Mouse (Mus musculus) ovary, postnatal 36 days (tissue): ENCODE data around the gene Fam228a.
"Not testable (repeated sequence)": the region's sequence is repeated elsewhere in the genome, so short reads cannot be mapped to it uniquely, and the experiment has no call there.

Source experiments
- DNase-seq: peaks from one replicate; pipeline ENCODE4 v3.0.0; 2022; ENCODE audit warnings: low spot score, mixed read lengths

Gene Fam228a

DNA sequence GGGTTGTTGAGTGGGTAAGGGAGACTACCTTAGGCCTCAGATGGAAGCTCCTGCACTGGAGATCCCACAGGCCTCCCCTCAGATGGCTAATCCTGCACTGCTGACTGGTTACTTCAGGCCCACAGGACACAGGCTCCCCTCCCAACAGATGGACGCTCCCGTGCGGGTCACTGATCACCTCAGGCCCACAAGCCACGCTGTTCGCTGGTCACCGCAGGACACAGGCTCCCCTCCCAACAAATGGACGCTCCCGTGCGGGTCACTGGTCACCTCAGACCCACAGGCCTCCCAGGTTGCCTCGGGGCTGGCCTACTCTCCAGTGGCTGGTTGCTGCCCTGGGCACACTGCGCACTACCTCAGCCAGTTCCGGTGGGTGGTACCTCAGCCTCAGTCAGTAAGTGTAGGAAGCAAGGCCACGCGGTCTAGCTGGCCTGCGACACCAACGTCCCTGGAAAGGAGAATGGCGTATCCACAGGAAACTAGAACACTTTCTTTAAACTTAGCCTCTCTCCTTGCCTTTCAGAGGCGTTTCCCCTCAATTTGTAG, at the start of gene Fam228a:
Gene Fam228a, minus strand, starts transcription at position 400 of the 546 bp plus-strand sequence.
- no peak for DNase-seq

DNA sequence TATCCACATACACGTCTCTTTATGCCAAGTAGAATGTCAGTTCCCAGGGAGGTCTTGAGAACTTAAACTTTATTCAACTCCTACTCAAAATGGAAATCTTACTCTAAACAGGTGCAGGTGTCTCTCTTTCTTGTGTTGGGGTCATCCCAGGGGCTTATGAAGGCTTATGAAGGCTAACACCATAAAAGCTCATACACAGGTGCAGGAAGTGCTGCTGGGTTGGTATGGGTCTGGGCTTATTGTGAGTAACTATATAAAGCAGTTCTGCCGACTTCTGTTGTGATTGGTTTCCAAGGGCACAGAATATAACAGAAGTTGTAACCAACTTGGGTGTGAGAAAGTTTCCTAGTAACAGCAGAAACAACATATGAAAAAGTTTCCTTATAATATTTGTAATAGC, 46.2 kb upstream of the Fam228a start:
- DNase-seq = no peak

DNA sequence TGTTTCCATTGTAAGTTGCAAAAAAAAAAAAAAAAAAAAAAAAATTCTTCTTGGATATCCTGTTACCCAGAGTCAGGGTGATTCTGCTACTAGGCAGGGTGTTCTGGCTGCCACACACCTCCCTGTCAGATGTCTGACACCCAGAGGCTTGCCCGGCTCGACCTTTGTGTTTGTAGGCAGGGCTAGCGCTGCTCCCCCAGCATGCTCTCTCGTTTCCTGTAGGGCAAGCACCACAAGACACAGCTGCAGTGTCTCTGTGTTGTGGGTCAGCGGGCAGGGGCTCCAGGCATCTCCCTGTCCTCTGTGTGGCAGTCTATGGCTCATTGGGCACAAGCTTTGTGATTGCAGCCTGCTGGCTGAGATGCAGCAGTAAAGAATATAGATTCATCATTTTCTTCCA, 45.4 kb upstream of the Fam228a start:
- DNase-seq = no peak

DNA sequence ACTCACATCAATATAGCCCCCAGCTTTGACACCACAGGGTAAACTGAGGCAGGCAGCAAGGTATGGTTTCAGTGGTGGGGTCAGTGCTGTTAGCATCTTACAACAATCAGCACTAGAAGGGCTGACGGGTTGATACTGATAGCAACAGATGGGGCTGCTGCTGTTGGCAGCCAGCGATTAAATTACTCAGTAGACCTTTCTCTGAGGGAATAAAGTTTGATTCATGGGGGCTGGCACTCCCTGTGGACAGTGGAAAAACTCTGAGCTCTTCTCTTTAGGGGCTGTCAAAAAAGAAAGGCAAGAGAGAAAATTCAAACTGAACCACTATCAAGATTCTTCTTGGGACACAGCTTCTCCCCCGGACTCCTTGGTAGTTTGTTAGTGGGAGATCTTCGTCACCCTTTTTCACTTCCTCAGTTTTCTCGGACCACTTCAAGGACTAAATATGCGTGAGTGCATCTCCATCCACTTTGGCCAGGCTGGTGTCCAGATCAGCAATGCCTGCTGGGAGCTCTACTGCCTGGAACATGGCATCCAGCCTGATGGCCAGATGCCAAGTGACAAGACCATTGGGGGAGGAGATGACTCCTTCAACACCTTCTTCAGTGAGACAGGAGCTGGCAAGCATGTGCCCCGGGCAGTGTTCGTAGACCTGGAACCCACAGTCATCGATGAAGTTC, 43.6 kb upstream of the Fam228a start:
- DNase-seq = not testable (repeated sequence)

DNA sequence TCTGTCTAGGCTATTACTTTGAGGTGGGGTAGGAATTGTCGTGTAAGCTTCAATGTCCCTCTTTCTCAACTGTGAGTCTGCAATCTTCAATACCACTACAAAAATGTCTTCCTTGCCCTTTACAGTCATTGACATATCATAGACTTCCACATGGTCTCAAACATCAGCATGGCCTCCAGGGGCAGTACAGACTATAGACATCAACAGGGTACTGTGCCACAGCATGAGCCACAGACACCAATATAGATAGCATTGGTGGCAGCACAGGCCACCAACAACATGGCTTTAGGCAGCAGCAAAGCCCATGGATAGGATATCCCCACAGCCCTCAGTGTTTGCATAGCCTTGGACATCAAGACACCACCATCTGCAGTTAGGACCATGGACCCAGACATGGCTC, 43.0 kb upstream of the Fam228a start:
- DNase-seq = no peak

DNA sequence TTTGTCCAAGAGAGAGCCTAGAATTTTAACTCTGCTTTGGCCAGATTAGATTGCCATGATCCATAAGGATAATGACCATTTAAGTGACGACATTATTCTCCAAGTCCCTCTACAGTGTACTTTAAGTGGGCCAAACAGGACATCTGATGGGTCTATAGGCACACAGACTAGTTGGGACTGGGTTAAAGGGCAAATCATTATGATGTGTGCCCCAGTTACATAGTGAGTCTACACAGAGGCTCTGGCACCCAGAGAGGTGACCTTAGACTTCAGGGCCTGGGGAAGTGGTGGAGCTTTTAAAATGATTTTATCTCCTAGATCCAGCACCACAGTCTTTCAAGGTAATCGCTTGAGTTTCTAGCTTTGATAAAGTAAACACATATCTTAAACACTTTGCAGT, 42.0 kb upstream of the Fam228a start:
- DNase-seq = no peak

DNA sequence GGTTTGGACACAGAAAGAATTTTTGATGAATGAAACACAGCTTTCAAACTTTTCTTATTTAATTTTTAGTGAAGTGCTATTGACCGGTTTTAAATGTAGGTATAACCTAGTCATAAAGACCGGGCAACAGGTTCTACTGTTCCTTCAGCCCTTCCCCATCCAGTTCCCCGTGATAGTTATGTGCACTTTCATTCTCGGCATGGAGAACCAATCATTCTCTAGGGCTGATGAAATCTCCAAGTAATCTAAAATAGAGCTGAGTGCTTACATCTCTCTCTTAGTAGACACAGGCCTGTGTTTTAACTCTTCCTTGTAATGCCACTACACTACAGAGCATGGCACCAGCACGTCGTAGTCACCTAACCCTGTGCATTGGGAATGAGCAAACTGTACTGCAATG, 39.5 kb upstream of the Fam228a start:
- DNase-seq = no peak

DNA sequence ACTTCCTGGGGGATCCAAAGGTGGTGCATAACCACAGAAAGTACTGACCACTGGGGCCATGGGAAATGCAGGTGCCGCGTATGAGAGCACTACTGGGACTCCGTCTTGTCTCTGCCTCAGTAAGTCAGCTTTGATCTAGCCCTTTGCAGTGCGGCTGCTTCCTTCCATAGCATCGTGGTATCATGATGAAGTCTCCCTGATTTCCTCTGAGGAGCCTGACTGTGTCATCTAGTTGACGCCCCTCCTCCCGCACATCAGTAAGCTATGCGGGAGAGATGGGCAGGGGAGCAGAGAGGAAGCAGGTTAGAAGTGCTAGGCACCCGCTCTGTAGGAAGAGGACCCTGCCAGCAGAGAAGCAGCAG, 37.3 kb upstream of the Fam228a start:
- DNase-seq = no peak

DNA sequence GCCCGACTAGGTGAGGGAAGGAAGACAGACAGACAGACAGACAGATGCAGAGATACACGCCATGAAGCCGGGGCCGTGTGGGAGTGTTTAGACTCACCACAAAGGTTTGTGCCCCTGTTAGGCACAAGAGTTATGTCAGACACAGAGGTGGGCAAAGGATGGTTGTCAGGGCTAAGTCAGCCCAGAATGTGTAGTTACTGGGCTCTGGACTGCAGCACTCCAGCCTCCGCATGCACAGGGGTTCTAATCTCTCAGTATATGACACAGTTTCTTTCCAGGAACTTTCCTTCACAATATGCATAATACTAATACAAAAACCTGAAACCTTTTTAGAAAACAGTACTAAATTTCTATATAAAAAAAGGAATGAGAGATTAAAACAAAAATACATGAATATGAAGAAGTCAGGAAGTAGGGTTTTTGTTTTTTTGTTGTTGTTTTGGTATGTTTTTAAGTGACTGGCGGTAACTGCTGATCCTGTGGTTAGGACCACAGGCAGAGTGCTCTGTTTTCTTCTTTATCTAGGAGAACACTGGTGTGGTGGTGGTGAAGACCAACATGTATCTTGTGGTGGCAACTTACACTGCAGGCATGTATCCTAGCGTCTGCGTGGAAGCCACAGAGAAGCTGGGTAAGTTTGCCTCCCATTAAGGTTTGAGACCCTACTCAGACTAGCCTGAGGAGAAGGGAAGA, 36.8 kb upstream of the Fam228a start:
- DNase-seq = no peak

DNA sequence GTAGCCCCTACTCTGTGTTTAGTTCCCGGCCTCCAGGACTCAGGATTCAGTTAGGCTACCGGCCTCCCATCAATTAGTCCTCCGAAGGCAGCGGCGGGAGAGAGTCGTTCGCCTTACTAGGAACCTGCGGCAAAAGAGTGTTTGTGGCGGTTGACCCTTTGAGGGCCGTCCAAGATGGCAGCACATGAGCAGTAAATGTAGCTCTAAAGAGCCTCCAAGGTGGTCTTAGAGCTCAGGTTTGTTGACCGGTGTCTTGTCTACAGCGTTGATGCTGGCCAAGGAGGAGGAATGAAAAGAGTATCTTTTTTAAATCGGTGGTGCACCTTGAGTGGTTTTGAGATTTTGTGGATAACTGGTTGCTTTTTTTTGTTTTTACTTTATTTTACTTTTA, 31.1 kb upstream of the Fam228a start:
- DNase-seq = no peak

DNA sequence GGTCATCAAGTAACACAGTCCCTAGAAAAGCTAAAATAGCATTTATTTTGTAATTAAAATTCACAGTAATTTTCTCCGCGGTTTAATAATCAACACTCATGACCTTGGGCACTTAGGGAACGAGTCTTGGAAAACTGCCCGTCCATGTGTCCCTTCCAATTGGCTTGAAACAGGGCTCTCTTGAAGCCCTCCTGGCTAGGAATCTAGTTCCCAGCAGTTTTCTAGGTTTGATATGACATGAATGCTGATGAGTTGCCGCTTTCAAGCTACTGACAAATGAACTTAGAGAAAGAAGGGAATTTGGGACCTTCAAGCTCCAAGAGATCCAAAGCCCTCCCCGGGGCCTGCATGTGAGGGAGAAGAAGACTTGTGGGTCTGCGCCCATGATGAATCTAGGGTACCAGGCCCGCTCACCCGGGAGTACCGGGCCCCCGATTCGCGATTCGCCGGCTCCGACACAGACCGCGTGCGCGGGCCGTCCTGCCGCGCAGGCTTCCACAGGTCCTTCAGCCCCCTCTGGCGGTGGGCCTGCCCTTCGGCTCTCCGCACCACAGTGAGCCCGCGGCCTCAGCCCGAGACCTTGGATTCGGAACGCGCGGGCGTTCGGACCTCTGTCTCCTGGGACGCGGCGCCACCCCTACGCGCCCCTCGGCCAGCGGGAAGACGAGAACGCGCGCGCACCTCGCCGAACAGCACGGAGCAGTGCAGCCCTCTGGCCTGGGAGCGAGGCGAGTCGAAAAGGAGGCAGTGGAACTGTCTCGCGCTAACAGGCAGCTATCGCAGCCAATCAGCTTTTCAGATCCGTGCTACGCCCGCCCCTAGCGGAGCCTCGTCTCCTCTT, 30.5 kb upstream of the Fam228a start, which contains the start of the genes Pfn4 and Fam228b:
Gene Pfn4, plus strand, starts transcription at position 531 of the 841 bp plus-strand sequence.
Gene Fam228b, minus strand, starts transcription at position 776 of the 841 bp plus-strand sequence.
- peak; percentile 94 for DNase-seq

DNA sequence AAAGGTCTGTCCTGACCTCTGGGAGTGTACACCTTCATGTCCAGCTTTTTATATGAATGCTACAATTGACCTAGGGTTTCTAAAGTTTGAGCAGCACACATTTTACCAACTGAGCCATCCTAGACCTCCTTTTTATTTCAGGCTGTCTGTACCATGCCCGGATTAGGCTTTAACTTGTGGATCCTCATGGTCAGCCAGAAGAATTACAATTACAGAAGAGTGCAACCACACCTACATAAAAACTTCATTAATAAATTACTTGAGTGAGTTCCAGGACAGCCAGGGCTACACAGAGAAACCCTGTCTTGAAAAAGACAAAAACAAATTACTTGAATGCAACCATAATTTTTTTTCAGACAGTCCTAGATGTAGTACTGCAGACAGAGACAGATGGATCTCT, 18.8 kb upstream of the Fam228a start:
- DNase-seq = no peak

DNA sequence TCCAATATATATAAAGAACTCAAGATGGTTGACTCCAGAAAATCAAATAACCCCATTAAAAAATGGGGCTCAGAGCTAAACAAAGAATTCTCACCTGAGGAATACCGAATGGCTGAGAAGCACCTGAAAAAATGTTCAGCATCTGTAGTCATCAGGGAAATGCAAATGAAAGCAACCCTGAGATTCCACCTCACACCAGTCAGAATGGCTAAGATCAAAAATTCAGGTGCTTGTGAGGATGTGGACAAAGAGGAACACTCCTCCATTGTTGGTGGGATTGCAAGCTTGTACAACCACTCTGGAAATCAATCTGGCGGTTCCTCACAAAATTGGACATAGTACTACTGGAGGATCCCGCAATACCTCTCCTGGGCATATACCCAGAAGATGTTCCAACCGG, 16.2 kb upstream of the Fam228a start:
- DNase-seq = not testable (repeated sequence)

DNA sequence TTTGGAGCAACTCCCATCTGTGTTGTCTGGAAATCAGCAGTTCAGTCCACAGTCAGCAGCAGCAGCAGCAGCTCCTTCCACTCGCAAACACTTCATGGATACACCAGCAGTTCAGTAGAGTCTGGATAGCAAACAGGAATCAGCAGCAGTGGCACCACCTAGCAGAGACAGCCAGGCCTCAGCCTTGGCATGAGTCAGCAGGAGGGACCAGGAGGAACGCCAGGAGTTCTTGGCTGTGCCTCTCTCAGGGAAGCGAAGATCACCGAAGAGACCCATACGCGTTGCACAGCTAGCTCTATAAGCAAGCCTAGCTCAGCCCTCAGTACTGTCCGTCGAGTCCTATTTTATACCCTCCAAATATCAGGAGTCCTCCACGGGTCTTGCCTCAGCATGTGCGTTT, 6.3 kb upstream of the Fam228a start:
- DNase-seq = no peak

DNA sequence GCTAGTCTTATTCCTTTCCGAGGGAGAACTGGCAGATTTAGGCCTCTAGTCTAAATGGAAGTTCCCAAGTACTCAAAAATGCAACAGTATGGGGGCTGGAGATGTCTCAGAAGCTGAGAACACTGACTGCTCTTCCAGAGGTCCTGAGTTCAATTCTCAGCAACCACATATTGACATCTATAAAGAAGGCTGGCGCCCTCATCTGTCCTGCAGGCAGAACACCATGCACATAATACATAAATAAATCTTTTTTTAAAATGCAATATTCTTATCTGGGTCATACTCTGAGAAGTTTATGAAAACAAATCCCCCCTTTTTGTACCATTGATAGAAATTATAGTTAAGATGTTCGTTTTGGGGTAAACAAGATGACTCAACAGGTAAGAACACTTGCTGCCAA, 4.0 kb upstream of the Fam228a start:
- DNase-seq = no peak

DNA sequence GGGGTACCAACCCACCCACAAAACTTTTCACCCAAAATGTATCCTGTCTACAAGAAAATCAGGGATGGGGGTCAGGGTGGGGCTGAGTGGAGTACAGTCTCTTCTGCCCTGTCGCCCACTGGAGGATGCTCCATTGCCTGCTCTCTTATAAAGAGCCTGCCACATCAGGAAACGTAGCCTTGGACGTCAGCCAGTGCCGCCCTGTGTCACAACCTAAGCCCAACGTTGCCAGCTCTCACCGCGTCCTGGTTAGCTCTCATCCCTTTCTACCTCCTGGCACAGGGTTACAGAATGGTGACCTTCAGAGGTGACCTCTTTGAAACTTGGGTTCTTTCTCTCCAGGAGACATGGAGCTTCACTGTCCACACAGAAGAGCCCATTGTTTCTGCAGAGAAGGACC, 2.6 kb upstream of the Fam228a start:
- DNase-seq = no peak

DNA sequence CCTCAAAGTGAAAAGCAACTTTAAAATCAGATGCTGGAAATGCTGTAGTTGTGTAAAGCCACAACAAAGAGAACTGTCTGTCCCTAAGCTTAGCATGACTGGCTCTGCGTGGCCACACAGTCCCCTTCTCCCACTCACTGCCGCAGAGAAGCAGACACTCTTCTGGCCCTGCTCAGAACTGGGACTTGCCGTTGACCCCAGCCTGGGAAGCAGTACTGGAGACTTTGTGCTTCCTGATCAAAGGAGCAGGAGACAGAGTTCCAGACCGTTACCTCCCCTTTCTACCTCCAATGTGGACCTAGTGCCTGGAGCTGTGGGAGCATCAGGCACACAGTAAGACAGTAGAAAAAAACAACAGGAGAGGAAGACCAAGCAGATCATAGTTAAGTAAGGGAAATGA, 5.9 kb downstream of the Fam228a start:
- no peak for DNase-seq

DNA sequence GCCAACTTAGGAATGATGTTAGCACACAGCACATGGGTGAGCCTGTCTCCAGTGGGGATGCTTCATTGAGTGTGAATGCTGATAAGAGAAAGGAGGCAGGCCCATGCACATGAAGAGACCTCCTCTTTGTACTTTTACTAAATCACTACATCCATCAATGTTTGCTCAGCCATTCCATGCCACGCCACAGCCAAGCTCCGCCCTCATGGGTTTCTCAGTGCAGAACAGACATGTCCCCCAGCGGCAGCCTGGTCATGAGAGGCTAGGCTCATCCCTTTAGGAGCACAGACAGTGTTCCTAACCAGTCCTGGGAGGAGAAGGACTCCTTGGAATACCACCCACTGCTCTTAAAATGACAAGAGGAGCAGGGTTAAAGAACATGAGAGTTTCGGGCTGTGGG, 6.6 kb downstream of the Fam228a start:
- no peak for DNase-seq

DNA sequence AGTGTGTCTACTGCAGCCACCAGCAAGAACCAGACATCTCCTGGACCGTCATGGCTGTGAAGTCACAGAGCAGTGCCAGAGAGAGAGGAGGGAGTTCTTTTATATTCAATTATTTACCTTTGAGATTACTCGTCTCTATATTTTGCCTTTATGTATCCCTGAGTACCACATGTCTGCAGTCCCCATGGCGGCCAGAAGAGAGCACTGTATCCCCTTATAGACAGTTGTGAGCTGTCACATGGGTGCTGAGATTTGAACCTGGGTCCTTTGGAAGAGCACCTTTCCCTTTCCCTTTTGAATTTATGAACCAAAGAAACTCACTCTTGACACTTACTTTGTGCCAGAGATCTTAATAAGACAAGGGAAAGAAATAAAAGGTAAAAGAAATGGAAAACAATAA, 9.1 kb downstream of the Fam228a start:
- DNase-seq = no peak

DNA sequence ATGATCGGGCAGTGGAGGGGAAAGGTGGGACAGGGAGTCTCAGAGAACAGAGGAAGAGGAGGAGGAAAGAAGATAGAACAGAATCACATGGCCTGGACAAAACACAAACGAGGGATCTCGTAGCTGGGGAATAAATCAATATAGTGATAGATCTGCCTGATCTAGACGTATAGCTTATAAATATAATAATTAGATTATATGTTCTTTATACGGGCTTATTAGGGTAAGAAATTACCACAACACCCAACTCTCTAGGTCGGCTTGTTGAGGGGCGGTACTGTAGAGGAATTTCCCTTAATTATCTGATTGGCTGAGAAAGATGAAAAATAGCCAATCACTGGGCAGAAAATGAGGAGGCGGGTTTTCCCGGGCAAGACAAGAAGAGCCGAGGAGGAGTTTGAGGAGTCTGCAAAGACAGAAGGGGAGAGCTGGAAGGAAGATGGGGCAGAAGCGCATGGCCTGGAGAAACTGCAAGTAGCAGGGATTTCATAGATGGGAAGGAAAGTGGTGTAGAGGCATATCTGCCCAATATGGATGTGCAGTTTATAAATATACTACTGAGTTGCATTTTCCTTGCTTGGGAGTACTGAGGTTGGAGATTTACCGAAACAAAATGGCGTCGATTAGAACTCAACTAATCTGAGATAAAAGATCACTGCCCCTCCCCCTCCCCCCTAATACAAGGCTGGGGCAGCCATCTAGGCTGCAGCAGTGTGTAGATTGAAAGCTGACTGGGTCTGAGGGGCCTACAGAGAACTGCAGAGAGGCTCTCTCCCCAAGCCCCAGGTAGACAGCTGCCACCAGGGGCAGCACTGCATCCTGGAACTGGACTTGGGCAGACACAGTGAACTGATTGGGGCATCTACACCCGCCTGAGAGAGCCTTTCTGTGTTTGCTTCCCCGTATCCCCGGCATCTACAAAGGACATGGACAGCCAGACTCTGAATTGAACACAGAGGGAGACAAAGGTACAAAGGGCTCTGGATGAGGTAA, 18.2 kb downstream of the Fam228a start:
- no peak for DNase-seq

DNA sequence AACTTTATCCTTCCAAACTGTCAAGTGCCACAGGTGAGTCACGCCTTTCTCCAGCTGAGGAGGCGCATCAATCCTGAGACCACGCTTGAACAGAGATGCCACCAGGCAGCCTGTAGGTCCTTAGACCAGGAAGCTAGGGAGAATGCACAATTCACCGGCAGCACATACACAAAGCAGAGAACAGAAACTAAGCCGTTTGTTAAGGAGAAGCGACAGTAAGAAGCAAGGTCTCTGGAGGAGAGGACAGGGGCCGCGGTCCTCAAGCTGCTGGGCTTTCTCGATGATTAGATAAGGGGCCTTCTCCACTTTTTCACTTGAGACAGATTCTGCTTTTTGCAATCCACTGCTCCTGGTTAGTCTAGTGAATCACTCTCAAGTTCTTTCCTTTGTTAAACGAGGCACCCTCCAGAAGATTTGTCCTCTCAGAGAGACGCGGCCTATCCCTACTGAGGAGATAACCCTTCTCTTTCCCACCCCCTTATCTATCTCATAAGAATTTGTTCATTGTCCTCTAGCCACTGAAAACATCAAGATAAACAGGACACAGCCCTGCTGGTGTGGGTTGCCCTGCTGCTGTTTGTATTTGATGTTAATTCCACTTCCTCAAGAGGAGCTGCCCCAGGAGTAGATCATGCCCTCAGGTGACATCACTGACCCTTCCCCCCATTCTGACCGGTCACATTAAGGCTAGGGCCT, 19.0 kb downstream of the Fam228a start:
- DNase-seq = no peak
